Mouse (Mus musculus): ENCODE data around the gene Cyct. TPM values are rescaled to one million over a fixed set of nuclear protein-coding genes. Genes with fewer than 3 reads are reported as not detected.

Gene Cyct
- total RNA-seq, 1 experiment, result 9.3 TPM

GRCm38 (mm10) chr2:76406151-76406936 lies 46.1 kb upstream of the Cyct start, which contains the start of gene Osbpl6:
Osbpl6 (plus strand) TSS chr2:76406508.
- in situ Hi-C loops (cut with MboI; ENCODE audit: low sequenced_read_pairs in 2 of 2, unreplicated experiment in 2 of 2), result no loop called here

GRCm38 (mm10) chr2:76405596-76406150 lies 45.4 kb upstream of the Cyct start:
- Histone ChIP-seq H3K4me1 (ENCODE audit: control insufficient read depth in 2 of 2, insufficient read depth in 2 of 2, low read length in 2 of 2, poor library complexity in 1 of 2) (peaks cover 2 to 3% of the 10 kb centered on the region in 2 experiments; a peak in 3 of 4 replicates), H3K4me3 (ENCODE audit: insufficient read depth in 1 of 2, low read depth in 1 of 2, low read length in 2 of 2, poor library complexity in 1 of 2, severe bottlenecking in 1 of 2) (peak overlapping the region; percentile 84 to 92), H3K9me3 (ENCODE audit: control insufficient read depth, insufficient read depth, low read depth, low read length) (no peaks in the 10 kb centered on the region), H3K9ac (ENCODE audit: insufficient read depth, low read depth, low read length, poor library complexity, severe bottlenecking) (peak overlapping the region; percentile 77), H3K27ac (ENCODE audit: insufficient read depth, low read depth, low read length, poor library complexity, severe bottlenecking) (no peak overlapping the region), H3K36me3 (ENCODE audit: control insufficient read depth, insufficient read depth, low read length, poor library complexity, severe bottlenecking) (no peaks in the 10 kb centered on the region)
- TF ChIP-seq ZNF384 (IDR thresholded peaks at IDR 0.05; ENCODE audit: low read depth, low read length) (no peak), MAFK (IDR thresholded peaks at IDR 0.05; ENCODE audit: insufficient read depth, low read depth, low read length) (no peak), CHD2 (IDR thresholded peaks at IDR 0.05; ENCODE audit: low read depth, low read length) (no peak), ZC3H11A (IDR thresholded peaks at IDR 0.05; ENCODE audit: borderline replicate concordance, low read depth, low read length) (no peak), HCFC1 (IDR thresholded peaks at IDR 0.05; ENCODE audit: borderline replicate concordance, insufficient read depth, low read length) (no peak)
- peak; percentile 3 for DNase-seq (ENCODE audit: low read depth, low spot score)
- in situ Hi-C loops (cut with MboI; ENCODE audit: low sequenced_read_pairs in 2 of 2, unreplicated experiment in 2 of 2), result no loop called here

More at GRCm38 (mm10) chr2:76406151-76406936, 46.1 kb upstream of the Cyct start, which contains the start of gene Osbpl6:
- Histone ChIP-seq H3K9me3 (ENCODE audit: control insufficient read depth, insufficient read depth, low read depth, low read length) (no peaks in the 10 kb centered on the region), H3K27ac (ENCODE audit: insufficient read depth, low read depth, low read length, poor library complexity, severe bottlenecking) (no peak within 1 kb of the TSS), H3K4me1 (ENCODE audit: control insufficient read depth in 2 of 2, insufficient read depth in 2 of 2, low read length in 2 of 2, poor library complexity in 1 of 2) (peaks cover 2% of the 10 kb centered on the region in 2 experiments; a peak in 1 of 4 replicates), H3K4me3 (ENCODE audit: insufficient read depth in 1 of 2, low read depth in 1 of 2, low read length in 2 of 2, poor library complexity in 1 of 2, severe bottlenecking in 1 of 2) (peak within 1 kb of the TSS; percentile 84 to 92), H3K9ac (ENCODE audit: insufficient read depth, low read depth, low read length, poor library complexity, severe bottlenecking) (peak within 1 kb of the TSS; percentile 77), H3K36me3 (ENCODE audit: control insufficient read depth, insufficient read depth, low read length, poor library complexity, severe bottlenecking) (no peaks in the 10 kb centered on the region)
- peak; percentile 11 for DNase-seq (ENCODE audit: low read depth, low spot score)
- no peak for TF ChIP-seq HCFC1 (IDR thresholded peaks at IDR 0.05; ENCODE audit: borderline replicate concordance, insufficient read depth, low read length)
- no peak for TF ChIP-seq MAFK (IDR thresholded peaks at IDR 0.05; ENCODE audit: insufficient read depth, low read depth, low read length)
- no peak for TF ChIP-seq CHD2 (IDR thresholded peaks at IDR 0.05; ENCODE audit: low read depth, low read length)
- no peak for TF ChIP-seq ZNF384 (IDR thresholded peaks at IDR 0.05; ENCODE audit: low read depth, low read length)

DNA sequence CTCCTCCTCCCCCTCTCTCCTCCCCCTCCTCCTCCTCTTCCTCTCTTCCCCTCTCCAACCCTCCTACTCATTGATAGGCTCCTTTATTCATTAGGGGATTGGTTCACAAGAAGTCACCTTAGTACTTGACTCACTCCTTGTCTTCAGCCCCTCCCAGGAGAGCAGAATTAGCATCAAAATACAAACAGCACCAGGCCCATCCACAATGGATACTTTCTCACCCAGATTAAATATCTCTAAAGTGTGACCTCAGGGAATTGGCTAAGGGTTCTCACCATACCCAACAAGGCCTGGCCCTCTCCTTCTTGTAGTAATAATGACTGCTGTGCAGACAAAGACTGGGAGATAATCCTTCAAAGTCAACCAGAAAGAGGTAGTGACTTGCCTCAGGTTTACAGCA lies 39.9 kb upstream of the Cyct start:
- peaks cover 0 to 9% of the 10 kb centered on the region in 2 experiments; a peak in 3 of 4 replicates for H3K4me1 ChIP-seq (ENCODE audit: control insufficient read depth in 2 of 2, insufficient read depth in 2 of 2, low read length in 2 of 2, poor library complexity in 1 of 2)
- H3K27ac ChIP-seq (ENCODE audit: insufficient read depth, low read depth, low read length, poor library complexity, severe bottlenecking), result no peak overlapping the region
- DNase-seq (ENCODE audit: low read depth, low spot score), result no peak
- no peak overlapping the region for H3K4me3 ChIP-seq (ENCODE audit: insufficient read depth in 1 of 2, low read depth in 1 of 2, low read length in 2 of 2, poor library complexity in 1 of 2, severe bottlenecking in 1 of 2)
- no peaks in the 10 kb centered on the region for H3K36me3 ChIP-seq (ENCODE audit: control insufficient read depth, insufficient read depth, low read length, poor library complexity, severe bottlenecking)
- no peaks in the 10 kb centered on the region for H3K9me3 ChIP-seq (ENCODE audit: control insufficient read depth, insufficient read depth, low read depth, low read length)
- in situ Hi-C loops (cut with MboI; ENCODE audit: low sequenced_read_pairs in 2 of 2, unreplicated experiment in 2 of 2), result no loop called here
- no peak overlapping the region for H3K9ac ChIP-seq (ENCODE audit: insufficient read depth, low read depth, low read length, poor library complexity, severe bottlenecking)
- TF ChIP-seq HCFC1 (IDR thresholded peaks at IDR 0.05; ENCODE audit: borderline replicate concordance, insufficient read depth, low read length) (no peak), CHD2 (IDR thresholded peaks at IDR 0.05; ENCODE audit: low read depth, low read length) (no peak), MAFK (IDR thresholded peaks at IDR 0.05; ENCODE audit: insufficient read depth, low read depth, low read length) (no peak), ZC3H11A (IDR thresholded peaks at IDR 0.05; ENCODE audit: borderline replicate concordance, low read depth, low read length) (no peak), ZNF384 (IDR thresholded peaks at IDR 0.05; ENCODE audit: low read depth, low read length) (no peak)

- H3K9ac ChIP-seq (ENCODE audit: insufficient read depth, low read depth, low read length, poor library complexity, severe bottlenecking), result no peak overlapping the region
- no peak for DNase-seq (ENCODE audit: low read depth, low spot score)
- H3K9me3 ChIP-seq (ENCODE audit: control insufficient read depth, insufficient read depth, low read depth, low read length), result no peaks in the 10 kb centered on the region
- TF ChIP-seq ZC3H11A (IDR thresholded peaks at IDR 0.05; ENCODE audit: borderline replicate concordance, low read depth, low read length) (no peak), HCFC1 (IDR thresholded peaks at IDR 0.05; ENCODE audit: borderline replicate concordance, insufficient read depth, low read length) (no peak), CHD2 (IDR thresholded peaks at IDR 0.05; ENCODE audit: low read depth, low read length) (no peak), ZNF384 (IDR thresholded peaks at IDR 0.05; ENCODE audit: low read depth, low read length) (no peak), MAFK (IDR thresholded peaks at IDR 0.05; ENCODE audit: insufficient read depth, low read depth, low read length) (no peak)
- in situ Hi-C loops (cut with MboI; ENCODE audit: low sequenced_read_pairs in 2 of 2, unreplicated experiment in 2 of 2), result no loop called here
- H3K4me3 ChIP-seq (ENCODE audit: insufficient read depth in 1 of 2, low read depth in 1 of 2, low read length in 2 of 2, poor library complexity in 1 of 2, severe bottlenecking in 1 of 2), result no peak overlapping the region
- no peak overlapping the region for H3K27ac ChIP-seq (ENCODE audit: insufficient read depth, low read depth, low read length, poor library complexity, severe bottlenecking)
- no peaks in the 10 kb centered on the region; a peak in 1 of 4 replicates for H3K4me1 ChIP-seq (ENCODE audit: control insufficient read depth in 2 of 2, insufficient read depth in 2 of 2, low read length in 2 of 2, poor library complexity in 1 of 2)
- H3K36me3 ChIP-seq (ENCODE audit: control insufficient read depth, insufficient read depth, low read length, poor library complexity, severe bottlenecking), result peaks cover 15% of the 10 kb centered on the region
These were observed 26.3 kb upstream of the Cyct start for GRCm38 (mm10) chr2:76386531-76386930.
